18 mouse cellular contexts compared by ENCODE assay signal in genomic region chr1:83339358-83339757, GRCm38 (mm10).
DNase-seq lines count a peak whose midpoint lies in the region; ATAC-seq lines count a peak whose summit lies in the region.
"Had no signal": no experiment of that assay in that cellular context is flagged by ENCODE, and none has a peak within 500 bp of the region (broad histone marks: within the 10 kb centered on the region; RNA-seq: fewer than 3 reads in every experiment).

No protein-coding gene starts in this region.

- DNase-seq in frontal cortex, postnatal 25 days (ENCODE audit: low spot score in 2 of 2): no peak
- peak; percentile 59 for DNase-seq in brain, adult 2 months (ENCODE audit: low read depth, low spot score)
- no peak for DNase-seq in kidney, postnatal 14 days
- DNase-seq: adrenal gland, adult 2 months; adrenal gland, adult 8-10 months; adrenal gland, postnatal 10 days; adrenal gland, postnatal 14 days; adrenal gland, postnatal 25 days; adrenal gland, postnatal 36 days; B cell, adult 2 months; cerebellum, adult 11 months; cerebellum, adult 11-12 months; cerebellum, adult 18-20 months; cerebellum, adult 2 months had no signal

- peak; percentile 84 for ATAC-seq in frontal cortex, adult (ENCODE audit: low TSS enrichment)
- ATAC-seq: activated CD4-positive, CD25-positive, alpha-beta regulatory T cell, adult 4 months; CD4-positive, CD25-positive, alpha-beta regulatory T cell, adult 4 months; Patski had no signal
